Mouse (Mus musculus): ENCODE measurements around the gene Rbm44. TPM values are rescaled to one million over a fixed set of nuclear protein-coding genes. Genes with fewer than 3 reads are reported as not detected.
A peak's percentile ranks its signal among the peaks of the same experiment; 100 is the strongest.

Rbm44 gene
- 1.1 and 9.6 TPM in 2 replicates for total RNA-seq (2014; fragmentation: Nextera tagmentation)
- total RNA-seq (2017): 5.2 and 7.8 TPM in 2 replicates

DNA sequence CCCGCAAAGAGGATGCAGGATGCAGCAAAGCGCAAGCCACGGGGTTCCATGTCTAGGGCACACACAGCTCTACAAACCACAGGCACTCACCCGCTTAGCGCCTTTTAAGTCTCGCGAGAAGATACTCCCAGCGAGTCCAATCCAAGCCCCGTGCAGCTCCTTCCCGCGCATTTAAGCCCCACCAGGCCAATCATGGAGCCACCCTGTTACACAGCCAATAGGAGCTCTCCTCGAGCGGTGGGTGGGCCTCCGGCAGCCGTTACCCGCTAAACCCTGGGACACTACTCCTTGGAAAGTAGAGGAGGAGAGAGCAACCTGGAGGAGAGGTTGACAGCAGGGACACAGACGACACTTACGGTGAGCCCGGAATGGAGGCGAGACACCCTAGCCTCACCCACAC lies at the start of gene Rbm44:
Gene Rbm44 (plus strand): TSS at position 277 of the 400 bp plus-strand sequence.
- peak; percentile 72 for ATAC-seq (replicated peaks; ENCODE audit: poor library complexity, severe bottlenecking)

DNA sequence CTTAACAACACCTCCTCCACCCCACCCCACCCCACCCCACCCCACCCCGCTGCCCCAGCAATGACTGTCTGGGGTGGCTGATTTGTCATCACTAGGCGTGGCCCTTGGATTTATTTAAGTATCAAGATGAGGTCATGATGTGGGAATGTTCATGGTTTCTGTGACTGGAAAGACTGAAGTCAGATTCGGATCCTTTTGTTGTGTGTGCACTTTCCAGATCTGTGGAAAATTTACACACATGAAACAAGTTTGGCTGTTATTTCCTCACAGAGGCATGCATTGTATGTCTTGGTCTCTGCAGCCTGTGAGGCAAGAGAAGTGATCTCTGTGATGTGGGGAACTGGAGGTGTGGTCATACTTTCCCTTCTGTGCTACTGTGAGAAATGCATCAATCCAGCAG lies 49.6 kb upstream of the Rbm44 start:
- ATAC-seq (replicated peaks; ENCODE audit: poor library complexity, severe bottlenecking): peak; percentile 44

DNA sequence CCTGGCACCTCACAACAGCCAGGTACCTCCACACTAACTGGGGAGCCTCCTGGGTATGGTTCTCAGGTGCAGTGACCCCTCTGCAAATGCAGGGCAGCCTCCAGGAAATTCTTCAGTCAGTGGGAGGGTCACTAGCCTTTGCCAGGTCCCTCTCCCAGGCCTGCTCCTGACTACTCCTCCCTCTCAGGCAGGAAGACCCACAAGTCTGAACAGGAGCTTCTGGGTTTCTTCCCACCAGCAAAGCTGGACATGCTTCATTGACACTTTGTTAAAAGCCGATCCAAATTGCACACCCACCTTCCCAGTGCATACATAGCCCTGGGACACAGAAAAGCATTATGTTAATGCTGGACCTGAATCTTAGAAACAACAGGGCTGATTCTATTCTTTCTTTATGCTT lies 49.0 kb upstream of the Rbm44 start:
- no peak for ATAC-seq (replicated peaks; ENCODE audit: poor library complexity, severe bottlenecking)

DNA sequence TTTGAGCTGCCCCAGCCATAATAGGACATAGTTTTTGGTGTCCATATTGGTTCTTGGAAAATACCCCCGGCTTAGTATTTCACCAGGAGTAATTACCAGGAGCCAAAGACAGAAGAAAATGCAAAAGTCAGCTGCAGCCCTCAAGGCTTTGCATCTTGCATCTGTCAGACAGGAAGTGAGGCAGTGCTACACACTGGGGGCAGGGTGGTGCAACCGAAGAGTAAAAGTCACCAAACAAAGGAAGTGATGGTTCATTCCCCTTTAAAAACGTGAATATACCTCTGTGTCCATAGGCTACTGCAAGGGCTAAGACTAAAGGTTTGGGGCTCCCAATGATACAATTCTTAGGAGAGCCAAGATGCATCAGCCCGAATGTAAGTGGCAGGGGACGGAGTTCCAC lies 48.4 kb upstream of the Rbm44 start:
- peak; percentile 57 for ATAC-seq (replicated peaks; ENCODE audit: poor library complexity, severe bottlenecking)

DNA sequence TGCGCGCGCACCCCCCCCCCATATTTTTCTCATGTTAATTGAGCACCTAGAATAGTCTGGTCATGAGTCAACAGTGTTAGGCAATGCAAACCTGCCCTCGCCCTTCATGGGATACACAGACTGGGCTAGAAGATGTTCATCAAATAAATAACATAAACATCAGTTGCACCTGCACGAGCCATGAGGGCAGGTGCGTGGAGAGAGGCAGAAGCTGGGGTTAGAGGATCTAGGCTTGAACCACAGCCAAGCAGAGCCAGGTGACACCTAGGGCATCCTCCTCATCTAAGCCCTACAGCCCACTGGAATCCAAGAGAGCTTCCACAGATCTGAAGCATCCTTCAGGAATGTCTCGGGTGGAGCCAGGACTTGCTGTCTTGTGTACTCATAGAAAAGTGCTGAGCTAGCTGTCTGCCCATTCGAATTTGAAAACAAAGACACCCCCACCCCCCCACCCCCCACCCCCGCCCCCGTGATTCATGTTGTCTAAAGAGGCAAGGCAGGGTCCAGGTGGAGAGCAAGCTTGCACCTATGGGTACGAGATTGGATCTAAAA lies 47.5 kb upstream of the Rbm44 start:
- no peak for ATAC-seq (replicated peaks; ENCODE audit: poor library complexity, severe bottlenecking)

DNA sequence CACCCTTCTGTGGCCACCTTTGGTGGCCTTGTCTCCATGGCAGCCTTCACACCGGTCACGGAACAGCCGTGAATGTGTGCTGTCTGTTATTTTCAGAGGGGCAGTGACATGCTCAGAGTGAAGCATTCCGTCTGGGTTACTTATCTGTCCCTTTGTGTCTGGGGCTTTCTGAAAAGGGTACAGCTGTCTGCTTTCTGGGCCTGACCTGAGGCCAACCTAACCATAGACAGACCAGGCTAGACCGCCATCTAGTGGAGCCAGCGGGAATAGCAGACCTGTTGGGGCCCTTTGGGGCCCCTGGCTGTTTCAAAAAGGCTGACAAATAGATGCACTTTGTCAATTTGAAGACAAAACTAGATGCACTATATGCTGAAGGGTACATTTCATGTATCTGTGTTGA lies 46.0 kb upstream of the Rbm44 start:
- peak; percentile 75 for ATAC-seq (replicated peaks; ENCODE audit: poor library complexity, severe bottlenecking)

DNA sequence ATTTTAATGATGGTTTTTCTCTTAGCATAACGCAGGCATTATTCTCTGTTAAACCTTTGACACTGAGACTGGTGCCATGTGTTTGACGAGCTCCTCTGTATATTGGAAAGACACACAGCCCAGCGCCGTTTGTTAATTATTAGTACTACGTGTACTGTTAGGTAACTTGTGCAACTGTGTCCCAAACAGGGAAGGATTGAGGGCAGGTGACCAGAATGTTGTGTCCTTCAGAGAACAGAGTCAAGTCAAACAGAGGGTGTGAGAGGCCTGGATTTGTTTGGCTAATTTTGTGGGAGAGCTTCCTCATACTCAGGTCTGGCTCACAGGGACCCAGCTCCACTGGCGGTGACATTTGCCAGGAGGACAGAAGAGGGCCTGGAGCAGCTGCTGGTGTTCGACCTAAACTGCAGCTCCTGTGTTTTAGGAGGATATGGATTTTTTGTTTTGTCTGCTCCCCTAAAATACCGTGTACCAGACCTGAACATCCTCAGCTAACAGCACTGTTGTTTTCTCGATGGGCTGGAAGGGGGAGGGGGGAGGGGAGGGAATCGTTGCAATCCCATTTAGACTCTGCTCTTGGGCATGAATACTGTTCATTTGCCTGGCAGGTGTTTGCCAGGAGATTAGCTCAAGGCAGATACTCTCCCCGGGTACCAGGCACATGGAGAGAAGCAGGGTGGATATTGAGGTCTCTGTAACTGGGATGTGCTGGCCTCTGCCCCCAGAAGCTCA lies 43.0 kb upstream of the Rbm44 start:
- no peak for ATAC-seq (replicated peaks; ENCODE audit: poor library complexity, severe bottlenecking)

DNA sequence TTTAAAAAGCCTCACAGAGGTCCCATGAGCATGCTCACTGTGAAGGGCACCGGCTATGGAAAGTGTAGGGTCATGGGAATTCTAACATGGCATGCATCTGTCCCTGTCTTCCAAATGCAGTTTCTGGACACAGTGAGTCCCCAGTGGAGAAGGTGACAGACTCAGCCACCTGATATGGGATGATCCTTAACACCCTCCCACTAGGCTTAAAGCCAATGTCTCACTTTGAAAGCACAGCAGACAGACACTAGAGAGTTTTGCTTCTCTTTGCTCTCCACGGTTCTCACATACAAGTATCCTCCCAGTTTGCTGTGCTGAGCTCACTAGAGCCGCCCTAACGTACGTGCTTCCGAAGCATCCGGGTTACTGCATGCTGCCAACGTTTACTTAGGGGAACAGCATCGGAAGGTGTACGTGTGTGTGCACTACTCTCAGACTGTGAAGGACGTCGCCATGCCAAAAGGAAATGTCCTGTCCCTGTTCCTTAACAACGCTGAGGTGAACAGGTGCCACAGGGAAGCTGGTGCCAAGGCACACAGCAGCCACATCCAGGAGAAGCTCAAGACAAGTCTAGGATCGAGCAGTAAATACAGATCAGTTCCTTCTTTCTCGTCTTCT lies 41.4 kb upstream of the Rbm44 start:
- no peak for ATAC-seq (replicated peaks; ENCODE audit: poor library complexity, severe bottlenecking)

DNA sequence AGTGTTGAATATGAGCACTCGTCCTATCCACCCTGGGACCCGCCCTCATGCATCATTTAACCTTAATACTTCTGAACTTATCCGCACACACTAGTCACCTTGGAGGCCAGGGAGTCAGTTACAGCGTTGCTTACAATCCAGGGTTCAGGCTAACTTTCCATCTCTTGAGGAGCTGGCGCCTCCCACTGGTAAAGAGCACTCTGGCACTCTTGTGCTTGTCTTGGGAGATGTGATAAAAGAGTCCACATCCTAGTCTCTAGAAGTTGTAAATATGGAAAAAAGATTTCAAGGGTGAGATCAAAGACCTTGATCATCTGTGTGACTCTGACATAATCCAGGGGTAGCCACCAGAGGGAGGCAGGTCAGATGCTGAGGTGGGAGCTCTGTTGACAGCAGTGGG lies 37.3 kb upstream of the Rbm44 start:
- no peak for ATAC-seq (replicated peaks; ENCODE audit: poor library complexity, severe bottlenecking)

DNA sequence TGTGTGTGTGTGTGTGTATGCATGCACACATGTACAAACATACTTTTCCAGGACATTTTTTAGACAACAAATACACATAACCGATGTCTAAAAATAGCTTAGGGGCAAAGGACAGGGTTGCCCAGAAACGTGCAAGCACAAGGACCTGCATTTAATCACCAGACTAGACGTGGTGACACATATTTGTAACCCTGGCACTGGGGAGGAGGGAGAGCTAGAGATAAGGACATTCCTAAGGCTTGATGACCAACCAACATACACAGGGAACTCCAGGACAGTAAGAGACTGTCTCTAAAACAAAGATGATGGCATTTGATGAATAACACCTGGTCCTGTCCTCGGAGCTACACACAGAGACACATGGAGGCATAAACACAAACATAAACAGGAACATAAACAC lies 35.6 kb upstream of the Rbm44 start:
- ATAC-seq (replicated peaks; ENCODE audit: poor library complexity, severe bottlenecking): no peak

DNA sequence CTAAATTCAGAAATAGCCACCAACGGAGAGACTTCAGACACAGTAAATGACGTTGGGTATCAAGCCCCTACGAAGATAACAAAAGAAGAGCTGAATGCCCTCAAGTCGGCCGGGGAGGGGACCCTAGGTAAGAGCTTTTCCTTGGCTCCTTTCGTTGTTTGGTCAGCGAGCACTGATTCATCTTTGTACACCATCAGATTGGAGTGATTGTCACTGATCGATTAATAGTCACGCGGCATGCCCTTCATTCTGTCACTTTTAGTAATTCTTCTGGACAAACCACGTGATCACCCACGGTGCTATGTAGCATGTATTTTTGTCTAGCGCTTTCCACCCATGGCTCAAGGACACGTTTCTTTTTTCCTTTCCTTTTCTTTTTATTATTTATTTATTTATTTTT lies 32.7 kb upstream of the Rbm44 start:
- no peak for ATAC-seq (replicated peaks; ENCODE audit: poor library complexity, severe bottlenecking)

DNA sequence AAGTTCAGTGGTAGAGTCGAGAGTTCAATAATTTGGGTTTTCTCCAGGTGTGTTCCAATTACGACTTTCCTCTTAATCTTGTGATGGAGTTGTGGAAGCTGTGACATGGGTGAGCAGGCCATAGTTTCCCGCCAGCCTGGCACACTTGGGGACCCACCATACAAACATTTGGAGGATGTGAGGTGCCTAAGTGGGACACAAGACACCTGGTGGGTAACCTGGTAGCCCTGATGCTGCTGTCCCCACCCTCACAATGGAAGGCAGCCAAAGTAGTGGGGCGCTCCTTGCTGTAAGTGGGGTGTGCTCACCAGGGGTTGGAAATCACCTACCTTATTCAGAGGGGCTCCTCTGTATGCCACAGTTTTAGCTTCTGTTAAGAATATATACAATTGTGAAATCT lies 32.3 kb upstream of the Rbm44 start:
- no peak for ATAC-seq (replicated peaks; ENCODE audit: poor library complexity, severe bottlenecking)

DNA sequence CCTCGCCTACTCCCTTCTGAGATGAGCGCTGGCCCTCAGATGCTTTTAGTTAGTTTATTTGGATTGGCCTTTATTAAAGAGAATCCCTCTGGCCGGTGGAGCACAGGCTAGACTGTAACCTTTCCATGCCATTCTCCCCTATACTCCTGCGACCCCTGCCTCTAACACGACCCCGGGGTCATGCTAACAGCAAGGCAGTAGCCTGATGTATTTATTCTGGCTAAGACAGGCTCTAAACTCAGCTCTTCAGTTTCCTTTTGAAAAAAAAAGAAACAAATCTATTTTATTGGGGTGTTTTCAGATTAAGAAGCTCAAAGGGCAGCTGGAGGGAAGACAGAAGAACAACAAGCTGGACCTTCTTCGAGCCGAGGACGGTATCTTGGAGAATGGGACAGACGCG lies 22.8 kb upstream of the Rbm44 start:
- ATAC-seq (replicated peaks; ENCODE audit: poor library complexity, severe bottlenecking): no peak

DNA sequence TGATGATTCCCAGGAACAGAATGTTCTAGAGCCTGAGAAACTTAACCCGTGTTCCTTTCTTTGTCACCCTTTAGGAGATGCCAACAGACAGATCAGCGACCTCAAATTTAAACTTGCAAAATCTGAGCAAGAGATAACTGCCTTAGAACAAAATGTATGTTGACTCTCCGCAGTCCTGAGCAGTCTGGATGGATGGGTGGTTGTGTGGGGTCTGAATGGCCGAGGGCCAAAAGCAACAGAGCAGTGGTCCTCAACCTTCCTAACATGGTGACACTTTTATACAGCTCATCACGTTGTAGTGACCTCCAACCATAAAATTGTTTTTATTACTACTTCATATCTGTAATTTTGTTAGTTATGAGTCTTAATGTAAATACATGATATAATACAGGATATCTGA lies 21.9 kb upstream of the Rbm44 start:
- ATAC-seq (replicated peaks; ENCODE audit: poor library complexity, severe bottlenecking): no peak

DNA sequence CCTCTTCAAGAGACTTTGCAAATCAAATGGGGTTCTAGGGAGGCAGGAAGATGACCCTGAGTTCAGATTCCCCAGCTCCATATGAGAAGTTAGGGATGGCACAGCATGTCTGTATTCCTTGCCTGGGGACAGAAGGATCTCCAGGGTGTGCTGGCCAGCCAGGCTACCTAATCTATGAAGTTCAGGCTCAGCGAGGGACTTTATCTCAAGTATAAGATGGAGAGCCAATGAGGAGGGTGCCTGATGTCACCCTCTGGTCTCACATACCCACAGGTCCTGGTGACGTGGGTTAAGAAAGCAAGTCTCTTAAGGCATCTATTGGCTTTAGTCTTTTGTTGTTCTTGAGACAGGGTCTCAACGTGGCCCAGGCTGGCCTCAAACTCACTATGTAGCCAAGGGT lies 21.4 kb upstream of the Rbm44 start:
- ATAC-seq (replicated peaks; ENCODE audit: poor library complexity, severe bottlenecking): no peak

DNA sequence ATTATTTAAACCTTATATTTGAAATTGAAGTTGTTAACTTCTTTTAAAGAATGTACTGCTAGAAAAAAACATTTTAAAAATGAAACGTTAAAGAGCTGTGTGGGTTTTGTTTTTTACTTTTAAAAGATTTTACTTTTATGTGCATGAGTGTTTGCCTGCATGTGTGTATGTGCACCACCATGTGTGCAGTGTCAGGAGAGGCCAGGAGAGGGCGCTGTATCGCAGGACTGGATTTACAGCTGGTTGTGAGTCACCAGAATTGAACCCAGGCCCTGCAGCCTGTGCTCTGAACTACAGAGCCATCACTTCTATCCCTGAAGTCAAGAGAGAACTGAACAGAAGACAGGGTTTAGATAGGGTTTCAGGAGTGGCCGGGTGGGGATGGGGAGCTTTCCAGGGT lies 16.0 kb upstream of the Rbm44 start:
- ATAC-seq (replicated peaks; ENCODE audit: poor library complexity, severe bottlenecking): no peak

DNA sequence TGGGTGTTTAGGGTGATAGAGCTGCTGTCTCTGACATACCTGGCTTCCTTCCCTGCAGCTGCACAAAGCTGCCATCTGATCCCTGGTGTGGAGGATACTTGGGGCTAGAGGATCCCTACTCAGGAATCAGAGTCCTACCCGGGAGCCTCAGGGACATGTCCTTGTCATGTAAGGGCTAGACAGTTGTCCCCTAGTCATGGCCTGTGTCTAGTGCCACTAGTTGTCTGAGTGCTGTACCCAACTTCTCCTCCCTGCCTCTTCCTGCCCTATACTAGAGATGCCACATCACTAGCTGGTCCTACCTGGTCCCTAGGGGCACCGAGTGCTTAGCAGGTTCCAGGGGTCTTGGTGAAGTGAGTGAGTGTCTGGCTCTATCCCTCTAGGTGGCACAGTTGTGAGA lies 7.9 kb upstream of the Rbm44 start:
- no peak for ATAC-seq (replicated peaks; ENCODE audit: poor library complexity, severe bottlenecking)

DNA sequence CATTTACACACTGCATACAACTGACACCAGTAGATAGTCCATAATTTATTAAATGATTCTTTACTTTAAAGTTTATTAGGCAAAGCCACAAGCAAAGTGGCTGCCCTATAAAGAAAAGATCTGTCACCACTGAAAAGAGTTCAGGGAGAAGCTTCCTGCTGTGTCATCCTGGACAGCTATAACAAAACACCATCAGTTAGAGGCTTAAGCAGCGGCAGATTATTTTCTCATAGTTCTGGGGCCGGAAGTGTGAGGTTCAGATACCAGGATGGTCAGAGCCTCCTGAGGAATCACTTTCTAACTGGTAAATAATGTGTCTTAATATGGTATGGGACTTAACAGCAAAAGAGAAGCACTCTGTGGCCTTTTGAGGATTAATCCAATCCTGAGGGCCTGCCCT lies 6.6 kb downstream of the Rbm44 start:
- ATAC-seq (replicated peaks; ENCODE audit: poor library complexity, severe bottlenecking): no peak

DNA sequence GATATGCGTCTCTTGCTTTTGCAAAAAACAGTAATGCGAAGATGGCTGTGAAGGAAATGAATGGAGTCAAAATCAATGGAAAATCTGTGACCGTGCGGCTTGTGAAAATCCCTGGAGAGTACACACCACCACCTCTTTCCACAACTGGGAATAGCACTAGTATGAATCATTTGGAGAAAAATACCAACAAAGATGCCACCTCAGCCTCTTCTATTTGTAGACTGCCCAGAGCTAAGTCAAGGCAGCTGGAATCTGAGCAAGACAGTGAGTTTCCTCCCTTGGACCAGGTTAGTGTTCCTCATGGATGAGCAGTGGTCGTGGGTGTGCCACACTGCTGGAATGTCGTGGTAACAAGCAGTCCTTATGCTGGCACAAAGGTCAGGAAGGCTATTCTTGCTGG lies 21.9 kb downstream of the Rbm44 start:
- no peak for ATAC-seq (replicated peaks; ENCODE audit: poor library complexity, severe bottlenecking)

DNA sequence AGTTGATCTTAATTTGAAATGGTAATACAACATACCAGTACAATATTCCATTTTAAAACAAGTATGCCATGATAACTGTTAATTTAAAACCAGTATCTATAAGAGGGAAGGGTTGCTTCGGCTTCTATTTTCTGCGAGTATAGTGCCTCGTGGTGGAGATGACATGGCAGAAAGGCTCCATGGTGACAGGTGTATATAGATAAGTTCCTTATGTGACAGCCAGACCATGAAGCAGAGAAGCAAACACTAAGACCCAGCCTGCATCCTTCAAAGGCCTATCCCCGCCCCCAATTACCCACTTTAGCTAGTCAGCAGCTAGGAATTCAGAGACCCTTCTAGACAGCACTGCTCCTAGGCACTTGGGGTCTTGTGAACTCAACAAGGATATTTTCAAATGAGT lies 24.3 kb downstream of the Rbm44 start:
- ATAC-seq (replicated peaks; ENCODE audit: poor library complexity, severe bottlenecking): no peak

DNA sequence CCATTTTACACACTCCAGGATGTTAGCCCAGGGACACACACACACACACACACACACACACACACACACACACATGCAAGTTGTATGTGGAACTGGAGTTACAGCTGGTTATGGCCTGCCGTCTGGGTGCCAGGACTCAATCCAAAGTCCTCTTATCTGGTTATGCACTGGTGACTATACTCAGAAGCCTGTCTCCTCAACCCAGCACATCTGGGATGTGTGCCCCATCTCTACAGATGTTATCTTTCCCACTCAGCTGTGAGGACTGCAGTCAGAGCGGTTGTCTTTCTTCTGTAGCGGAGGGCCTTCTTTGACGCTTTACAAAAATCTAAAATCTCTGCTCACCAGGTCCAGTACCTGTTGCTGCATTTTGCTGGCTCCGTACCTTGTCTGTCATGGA lies 29.9 kb downstream of the Rbm44 start:
- no peak for ATAC-seq (replicated peaks; ENCODE audit: poor library complexity, severe bottlenecking)

DNA sequence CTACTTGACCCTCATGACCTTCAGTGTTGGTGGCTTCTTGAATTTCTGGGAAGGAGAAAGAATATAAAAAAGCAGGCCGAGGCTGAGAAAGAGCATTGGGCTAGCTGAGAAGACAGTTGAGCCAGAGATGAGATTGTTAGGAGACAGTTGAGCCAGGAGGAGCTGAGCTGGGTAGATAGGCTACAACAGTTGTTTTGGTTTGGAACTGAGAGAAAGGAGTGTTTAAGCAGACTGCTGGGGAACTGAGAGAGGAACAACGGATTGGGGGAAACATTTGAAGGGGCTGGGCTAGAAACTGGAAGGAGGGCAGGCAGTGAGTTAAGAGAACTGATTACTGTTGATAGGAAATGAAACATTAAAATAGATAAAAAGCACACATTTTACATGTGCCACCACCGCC lies 31.1 kb downstream of the Rbm44 start:
- peak; percentile 40 for ATAC-seq (replicated peaks; ENCODE audit: poor library complexity, severe bottlenecking)
